Mouse (Mus musculus): ENCODE measurements at regions not wholly inside any gene's neighbourhood (a gene's known extent, or its start where the extent isn't known, plus 50 kb on each side); places are given as distances from the start of the nearest gene placed in this dataset.

- CTCF ChIA-PET: no interaction called here
Measured at GRCm38 (mm10) chr8:7796156-7796555, 864.9 kb downstream of the Efnb2 start.

GRCm38 (mm10) chr8:7763820-7764219, 897.2 kb downstream of the Efnb2 start:
- CTCF ChIA-PET: no interaction called here

- CTCF ChIA-PET: no interaction called here
Measured at GRCm38 (mm10) chr8:7760987-7761386, 900.1 kb downstream of the Efnb2 start.

- CTCF ChIA-PET: no interaction called here
Measured at GRCm38 (mm10) chr8:7732726-7733125, 928.3 kb downstream of the Efnb2 start.

GRCm38 (mm10) chr8:7721880-7722279, 939.2 kb downstream of the Efnb2 start:
- CTCF ChIA-PET: no interaction called here

GRCm38 (mm10) chr8:7718898-7719696, 941.9 kb downstream of the Efnb2 start:
- CTCF ChIA-PET: no interaction called here

GRCm38 (mm10) chr8:7710764-7711163, 950.3 kb downstream of the Efnb2 start:
- CTCF ChIA-PET: no interaction called here

- CTCF ChIA-PET: no interaction called here
Measured at GRCm38 (mm10) chr8:7709406-7709805, 951.6 kb downstream of the Efnb2 start.

GRCm38 (mm10) chr8:7691355-7691996, 969.6 kb downstream of the Efnb2 start:
- CTCF ChIA-PET: no interaction called here

GRCm38 (mm10) chr8:7653804-7654203, 1007.2 kb downstream of the Efnb2 start:
- CTCF ChIA-PET: no interaction called here
